Mouse (Mus musculus) thymus, postnatal 36 days (tissue): ENCODE measurements around the gene 1700102P08Rik.
A peak's percentile ranks its signal among the peaks of the same experiment; 100 is the strongest.

Experiments used
- DNase-seq, 2 experiments: peaks; one replicate each; pipeline ENCODE4 v3.0.0; 2022; ENCODE audit warnings: mixed read lengths in 2 of 2

Gene 1700102P08Rik

GRCm38 (mm10) chr9:108412221-108412620 is 19.6 kb downstream of the 1700102P08Rik start:
- DNase-seq, result peak in 1 of 2 experiments; percentile 7

- DNase-seq, result no peak
Observed at GRCm38 (mm10) chr9:108428384-108428783, 35.8 kb downstream of the 1700102P08Rik start, which contains the start of gene Ccdc36. Gene Ccdc36, minus strand, starts transcription at chr9:108428484.

- DNase-seq, result no peak
Observed at GRCm38 (mm10) chr9:108431431-108432067, 38.9 kb downstream of the 1700102P08Rik start.

GRCm38 (mm10) chr9:108436182-108436581 is 43.6 kb downstream of the 1700102P08Rik start, which contains the start of gene BC048562:
Gene BC048562, plus strand, starts transcription at chr9:108436482.
- DNase-seq, result no peak

GRCm38 (mm10) chr9:108439176-108439575 is 46.6 kb downstream of the 1700102P08Rik start:
- no peak for DNase-seq

- DNase-seq, result no peak
Observed at GRCm38 (mm10) chr9:108440485-108440884, 47.9 kb downstream of the 1700102P08Rik start.

- no peak for DNase-seq
Observed at GRCm38 (mm10) chr9:108441236-108441919, 48.8 kb downstream of the 1700102P08Rik start.

- peak in 1 of 2 experiments; percentile 23 for DNase-seq
Observed at GRCm38 (mm10) chr9:108445125-108445524, 52.5 kb downstream of the 1700102P08Rik start.

GRCm38 (mm10) chr9:108449860-108450259 is 57.3 kb downstream of the 1700102P08Rik start:
- DNase-seq, result no peak

GRCm38 (mm10) chr9:108450292-108451169 is 57.9 kb downstream of the 1700102P08Rik start:
- no peak for DNase-seq

- DNase-seq, result no peak
Observed at GRCm38 (mm10) chr9:108451170-108451493, 58.5 kb downstream of the 1700102P08Rik start.

- DNase-seq, result no peak
Observed at GRCm38 (mm10) chr9:108451519-108452160, 59.0 kb downstream of the 1700102P08Rik start.

GRCm38 (mm10) chr9:108452291-108452906 is 59.8 kb downstream of the 1700102P08Rik start:
- DNase-seq, result peak; percentile 80 to 84

- DNase-seq, result no peak
Observed at GRCm38 (mm10) chr9:108452911-108453310, 60.3 kb downstream of the 1700102P08Rik start.

GRCm38 (mm10) chr9:108453458-108453857 is 60.9 kb downstream of the 1700102P08Rik start:
- no peak for DNase-seq

GRCm38 (mm10) chr9:108454429-108454828 is 61.8 kb downstream of the 1700102P08Rik start:
- DNase-seq, result no peak

- DNase-seq, result no peak
Observed at GRCm38 (mm10) chr9:108455747-108456571, 63.4 kb downstream of the 1700102P08Rik start.

- no peak for DNase-seq
Observed at GRCm38 (mm10) chr9:108456953-108457352, 64.3 kb downstream of the 1700102P08Rik start.

GRCm38 (mm10) chr9:108459939-108460318 is 67.3 kb downstream of the 1700102P08Rik start:
- no peak for DNase-seq
